In the genomic region with DNA sequence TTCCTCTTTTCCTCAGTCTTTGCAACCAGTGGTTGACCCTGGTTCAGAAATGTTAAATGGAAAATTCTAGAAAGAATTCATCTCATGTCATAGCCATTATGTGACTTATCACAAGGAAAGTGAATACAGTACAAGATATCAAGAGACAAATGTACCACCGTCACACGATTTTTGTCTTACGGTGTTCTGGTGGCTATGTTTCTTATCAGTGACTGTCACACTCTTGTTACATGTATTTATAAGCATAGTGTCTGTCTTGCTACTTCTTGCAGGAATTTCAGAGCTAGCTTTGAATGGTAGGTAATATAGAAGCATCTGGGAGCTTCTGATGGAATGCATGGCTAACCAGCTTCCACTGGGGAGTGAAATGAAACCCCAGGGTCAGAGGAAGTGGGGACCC, we compare ENCODE assay signal across 16 mouse cellular contexts.
"Had no signal": no experiment of that assay in that cellular context is flagged by ENCODE, and none has a peak within 500 bp of the region (broad histone marks: within the 10 kb centered on the region; RNA-seq: fewer than 3 reads in every experiment).

No protein-coding gene starts in this region.

- H3K4me2 ChIP-seq: lung, embryonic 14.5 days; midbrain, embryonic 12.5 days; neural tube, embryonic 13.5 days had no signal

- DNase-seq: kidney, adult 11 months; kidney, adult 9 months; lung, embryonic 14.5 days; lung, postnatal 10 days; lung, postnatal 4 days; retina, postnatal 1 day; right cerebral cortex, postnatal 4 days; spleen, adult 18-20 months; thymus, adult 18-20 months; thymus, postnatal 14 days had no signal

- H3K9ac ChIP-seq: lung, embryonic 14.5 days; midbrain, embryonic 12.5 days; neural tube, embryonic 13.5 days had no signal

- H3K4me1 ChIP-seq: limb, embryonic 10.5 days; midbrain, embryonic 12.5 days; neural tube, embryonic 13.5 days had no signal

- H3K36me3 ChIP-seq: limb, embryonic 10.5 days had no signal

- H3K27ac ChIP-seq: left cerebral cortex, adult 2 months; limb, embryonic 10.5 days; midbrain, embryonic 12.5 days; neural tube, embryonic 13.5 days had no signal

- H3K4me3 ChIP-seq: left cerebral cortex, adult 2 months; limb, embryonic 10.5 days; megakaryocyte, embryonic 14.5 days; midbrain, embryonic 12.5 days; neural tube, embryonic 13.5 days had no signal

- H3K9me3 ChIP-seq: limb, embryonic 10.5 days; megakaryocyte, embryonic 14.5 days; midbrain, embryonic 12.5 days; neural tube, embryonic 13.5 days had no signal

- H3K27me3 ChIP-seq: midbrain, embryonic 12.5 days; neural tube, embryonic 13.5 days had no signal

- ATAC-seq: midbrain, embryonic 16.5 days had no signal
